Mouse (Mus musculus) cortical plate, adult 2 months (tissue): ENCODE measurements at regions not wholly inside any gene's neighbourhood (a gene's known extent, or its start where the extent isn't known, plus 50 kb on each side); places are given as distances from the start of the nearest gene placed in this dataset.

Experiments used
- H3K27ac ChIP-seq: fragments of 200-500 bp; 2 replicates; pipeline ENCODE4 v1.5.1; 2012; ENCODE audit warnings: low read length, control low read depth, inconsistent platforms; ENCODE audit not compliant: insufficient read depth
- H3K4me1 ChIP-seq: fragments of 200-500 bp; 2 replicates; pipeline ENCODE4 v1.6.1; 2011; ENCODE audit warnings: low read length; ENCODE audit not compliant: control insufficient read depth, insufficient read depth
- H3K4me3 ChIP-seq: fragments of 200-500 bp; 2 replicates; pipeline ENCODE4 v1.5.1; 2011; ENCODE audit warnings: mild to moderate bottlenecking, low read length, control low read depth; ENCODE audit not compliant: insufficient read depth
- CTCF ChIP-seq: fragments of 200-500 bp; IDR thresholded peaks from 2 replicates; pipeline ENCODE4 v1.5.1; 2011; ENCODE audit warnings: mild to moderate bottlenecking, control low read depth, low read length; ENCODE audit not compliant: insufficient read depth; ENCODE audit errors: extremely low read depth
- POLR2A ChIP-seq: fragments of 200-500 bp; IDR thresholded peaks from 2 replicates; pipeline ENCODE4 v1.6.1; 2011; ENCODE audit warnings: mild to moderate bottlenecking, low read length, control low read depth; ENCODE audit not compliant: insufficient read depth; ENCODE audit errors: extremely low read depth

GRCm38 (mm10) chr6:67169873-67170673, 67.9 kb upstream of the Serbp1 start:
- Histone ChIP-seq H3K4me3 (no peak overlapping the region), H3K4me1 (peaks cover 3% of the 10 kb centered on the region; the same call in 1 of the 2 replicates), H3K27ac (no peak overlapping the region)
- peak; percentile 89 for TF ChIP-seq CTCF
- TF ChIP-seq POLR2A = no peak

GRCm38 (mm10) chr6:67168803-67169202, 69.2 kb upstream of the Serbp1 start:
- TF ChIP-seq CTCF (no peak), POLR2A (no peak)
- Histone ChIP-seq H3K27ac (peak overlapping the region; percentile 2; the same call in 1 of the 2 replicates), H3K4me1 (peaks cover 3% of the 10 kb centered on the region; the same call in 1 of the 2 replicates), H3K4me3 (peak overlapping the region; percentile 69; the same call in 1 of the 2 replicates)

GRCm38 (mm10) chr6:67168031-67168777, 69.8 kb upstream of the Serbp1 start:
- Histone ChIP-seq H3K4me1 (peaks cover 3% of the 10 kb centered on the region; the same call in 1 of the 2 replicates), H3K27ac (peak overlapping the region; percentile 2; the same call in 1 of the 2 replicates), H3K4me3 (peak overlapping the region; percentile 69)
- no peak for TF ChIP-seq CTCF
- 0 out of 2 replicates have a peak, but pooled peaks have one; percentile 36 for TF ChIP-seq POLR2A

GRCm38 (mm10) chr6:67165091-67165490, 72.9 kb upstream of the Serbp1 start:
- no peak for TF ChIP-seq POLR2A
- Histone ChIP-seq H3K27ac (no peak overlapping the region), H3K4me3 (no peak overlapping the region), H3K4me1 (peaks cover 3% of the 10 kb centered on the region; the same call in 1 of the 2 replicates)

- Histone ChIP-seq H3K4me1 (peaks cover 3% of the 10 kb centered on the region; the same call in 1 of the 2 replicates), H3K27ac (no peak overlapping the region), H3K4me3 (no peak overlapping the region)
- TF ChIP-seq POLR2A = no peak
Measured at GRCm38 (mm10) chr6:67163947-67164346, 74.0 kb upstream of the Serbp1 start.

- H3K4me3 ChIP-seq = no peak overlapping the region
- no peak for TF ChIP-seq CTCF
- TF ChIP-seq POLR2A = no peak
- H3K4me1 ChIP-seq = no peaks in the 10 kb centered on the region
- no peak overlapping the region for H3K27ac ChIP-seq
Measured at GRCm38 (mm10) chr6:67162814-67163213, 75.2 kb upstream of the Serbp1 start.

- Histone ChIP-seq H3K27ac (no peak overlapping the region), H3K4me1 (no peaks in the 10 kb centered on the region), H3K4me3 (no peak overlapping the region)
- TF ChIP-seq POLR2A = no peak
- no peak for TF ChIP-seq CTCF
Measured at GRCm38 (mm10) chr6:67161610-67162009, 76.4 kb upstream of the Serbp1 start.

GRCm38 (mm10) chr6:67160564-67160963, 77.4 kb upstream of the Serbp1 start:
- Histone ChIP-seq H3K4me1 (no peaks in the 10 kb centered on the region), H3K4me3 (no peak overlapping the region), H3K27ac (no peak overlapping the region)
- TF ChIP-seq POLR2A = no peak
- TF ChIP-seq CTCF = no peak

- no peak for TF ChIP-seq CTCF
- no peak for TF ChIP-seq POLR2A
- H3K27ac ChIP-seq = no peak overlapping the region
- H3K4me1 ChIP-seq = no peaks in the 10 kb centered on the region
- no peak overlapping the region for H3K4me3 ChIP-seq
Measured at GRCm38 (mm10) chr6:67159726-67160523, 78.1 kb upstream of the Serbp1 start.
